Mouse (Mus musculus) kidney, embryonic 14.5 days (tissue): Measurements from ENCODE around the gene Pacsin2. TPM values are rescaled to one million over a fixed set of nuclear protein-coding genes. Genes with fewer than 3 reads are reported as not detected.

Source experiments
- ATAC-seq: fragments of 200-750 bp; cut with Nextera tagmentation; 2 replicates; pipeline ENCODE4 v1.8.0; 2017; ENCODE audit warnings: moderate number of reproducible peaks, mild to moderate bottlenecking, moderate TSS enrichment, moderate library complexity; ENCODE audit not compliant: low FRiP score, low TSS enrichment
- H3K27ac ChIP-seq: fragments of 300-500 bp; sonication (generic); 2 replicates; pipeline ENCODE4 v1.5.1; 2014; ENCODE audit warnings: low read depth, mild to moderate bottlenecking, low read length, moderate library complexity, mixed read lengths
- H3K27me3 ChIP-seq: fragments of 300-500 bp; sonication (generic); 2 replicates; pipeline ENCODE4 v1.6.1; 2014; ENCODE audit warnings: mild to moderate bottlenecking, low read length; ENCODE audit not compliant: control insufficient read depth, insufficient read depth
- H3K36me3 ChIP-seq: fragments of 300-500 bp; sonication (generic); 2 replicates; pipeline ENCODE4 v1.6.1; 2014; ENCODE audit warnings: low read length, mixed read lengths; ENCODE audit not compliant: control insufficient read depth, insufficient read depth
- H3K4me1 ChIP-seq: fragments of 300-500 bp; sonication (generic); 2 replicates; pipeline ENCODE4 v1.6.1; 2014; ENCODE audit warnings: low read length, mixed read lengths; ENCODE audit not compliant: control insufficient read depth, insufficient read depth
- H3K4me2 ChIP-seq: fragments of 300-500 bp; sonication (generic); replicated peaks from 2 replicates; pipeline ENCODE4 v1.6.1; 2014; ENCODE audit warnings: low read depth, mild to moderate bottlenecking, low read length
- H3K4me3 ChIP-seq: fragments of 300-500 bp; sonication (generic); 2 replicates; pipeline ENCODE4 v1.5.1; 2014; ENCODE audit warnings: mild to moderate bottlenecking, low read length
- H3K9ac ChIP-seq: fragments of 300-500 bp; sonication (generic); 2 replicates; pipeline ENCODE4 v1.6.1; 2014; ENCODE audit warnings: low read depth, mild to moderate bottlenecking, low read length, moderate library complexity
- H3K9me3 ChIP-seq: fragments of 300-500 bp; sonication (generic); 2 replicates; pipeline ENCODE4 v1.6.1; 2016; ENCODE audit warnings: low read length; ENCODE audit not compliant: control insufficient read depth
- WGBS: fragments of 180-500 bp; shearing (Covaris S2); extraction: QIAGEN DNeasy Blood & Tissue Kit; methylation state at CpG from one replicate; pipeline ENCODE4 v1.1.7; 2014; 5-methylcytosine and 5-hydroxymethylcytosine counted together
- polyA plus RNA-seq: library from polyadenylated mRNA; unstranded; fragments of >200 nt; fragmentation: Nextera tagmentation; extraction: Ambion mirVana; gene quantifications from 2 replicates; pipeline ENCODE4 v1.2.1, GENCODE M21; 2014

Gene Pacsin2
- polyA plus RNA-seq, 1 experiment from 2014 or later, result 64.2 TPM

DNA sequence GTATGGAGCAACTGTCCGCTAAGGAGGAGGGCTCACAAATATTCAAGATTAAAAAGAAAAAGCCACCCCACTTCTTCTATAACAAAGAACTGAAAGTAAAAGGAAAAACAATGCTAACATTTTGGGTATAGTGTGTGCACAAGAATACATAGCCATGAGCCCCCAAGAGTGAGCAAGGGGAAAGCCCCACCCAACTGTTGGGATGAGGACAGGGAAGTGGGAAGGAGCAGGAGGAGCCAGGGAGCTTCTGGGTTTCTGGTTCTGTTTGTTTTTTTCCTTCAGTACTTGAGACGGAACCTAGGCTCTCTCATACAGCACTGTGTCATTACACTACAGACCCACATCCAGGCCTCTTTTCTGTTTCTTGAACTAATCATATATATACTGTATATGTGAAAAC lies 31.1 kb downstream of the Pacsin2 start:
- Histone ChIP-seq H3K36me3 (no peaks in the 10 kb centered on the region), H3K9ac (peak overlapping the region; percentile 23; the same call in 1 of the 2 replicates)
- no peak for ATAC-seq

DNA sequence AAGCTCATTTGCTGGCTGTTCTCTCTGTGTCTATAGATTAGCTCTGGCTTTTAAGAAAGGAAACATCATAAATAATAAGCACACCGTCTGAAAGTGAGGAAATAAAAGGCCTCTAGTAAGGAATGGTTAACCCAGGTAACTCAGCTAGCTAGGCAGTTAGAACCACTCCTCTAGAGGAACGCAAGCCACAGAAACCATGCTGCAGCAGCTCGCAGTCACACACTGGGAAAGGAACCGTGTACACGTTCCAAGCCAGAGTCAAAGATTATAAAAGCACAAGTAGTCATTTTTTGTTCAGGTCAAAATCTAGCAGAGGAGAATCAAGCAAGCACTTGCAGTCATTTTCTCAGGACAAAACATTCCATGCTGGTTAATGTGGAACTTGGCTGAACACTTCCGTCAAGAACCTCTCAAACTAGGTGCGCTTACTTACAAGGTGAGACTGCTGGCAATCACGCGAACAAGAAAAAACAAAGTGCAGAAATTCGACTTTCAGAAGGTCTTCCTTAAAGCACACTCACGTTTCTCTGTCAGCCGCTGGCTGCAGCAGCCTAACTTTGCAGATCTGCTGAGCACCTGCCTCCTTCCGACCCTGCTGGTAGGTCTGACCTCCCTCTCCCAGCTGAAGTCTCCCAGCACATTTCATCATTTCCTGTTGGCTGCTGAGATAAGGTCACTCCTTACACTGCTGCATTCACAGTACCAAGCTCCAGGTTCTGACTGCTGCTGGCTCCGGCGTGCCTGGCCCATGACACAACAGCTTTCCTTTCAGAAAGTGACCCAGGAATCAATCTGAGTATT lies 32.0 kb downstream of the Pacsin2 start:
- Histone ChIP-seq H3K27me3 (no peaks in the 10 kb centered on the region), H3K36me3 (no peaks in the 10 kb centered on the region), H3K4me2 (peak overlapping the region; percentile 6), H3K27ac (peak overlapping the region; percentile 77; the same call in 1 of the 2 replicates), H3K9ac (peak overlapping the region; percentile 23; the same call in 1 of the 2 replicates), H3K4me1 (peaks cover 26% of the 10 kb centered on the region), H3K9me3 (no peaks in the 10 kb centered on the region), H3K4me3 (no peak overlapping the region; the same call in 1 of the 2 replicates)
- WGBS, result 42% methylated on average over 15 of the region's 15 CpGs
- no peak for ATAC-seq

More for the DNA sequence above, 31.1 kb downstream of the Pacsin2 start:
- peak overlapping the region; percentile 77; the same call in 1 of the 2 replicates for H3K27ac ChIP-seq
- H3K4me1 ChIP-seq, result peaks cover 26% of the 10 kb centered on the region
- no peaks in the 10 kb centered on the region for H3K27me3 ChIP-seq
- no peak overlapping the region for H3K4me3 ChIP-seq
- no peaks in the 10 kb centered on the region for H3K9me3 ChIP-seq
- no peak overlapping the region for H3K4me2 ChIP-seq
- WGBS, result 81% methylated on average over 2 of the region's 2 CpGs

DNA sequence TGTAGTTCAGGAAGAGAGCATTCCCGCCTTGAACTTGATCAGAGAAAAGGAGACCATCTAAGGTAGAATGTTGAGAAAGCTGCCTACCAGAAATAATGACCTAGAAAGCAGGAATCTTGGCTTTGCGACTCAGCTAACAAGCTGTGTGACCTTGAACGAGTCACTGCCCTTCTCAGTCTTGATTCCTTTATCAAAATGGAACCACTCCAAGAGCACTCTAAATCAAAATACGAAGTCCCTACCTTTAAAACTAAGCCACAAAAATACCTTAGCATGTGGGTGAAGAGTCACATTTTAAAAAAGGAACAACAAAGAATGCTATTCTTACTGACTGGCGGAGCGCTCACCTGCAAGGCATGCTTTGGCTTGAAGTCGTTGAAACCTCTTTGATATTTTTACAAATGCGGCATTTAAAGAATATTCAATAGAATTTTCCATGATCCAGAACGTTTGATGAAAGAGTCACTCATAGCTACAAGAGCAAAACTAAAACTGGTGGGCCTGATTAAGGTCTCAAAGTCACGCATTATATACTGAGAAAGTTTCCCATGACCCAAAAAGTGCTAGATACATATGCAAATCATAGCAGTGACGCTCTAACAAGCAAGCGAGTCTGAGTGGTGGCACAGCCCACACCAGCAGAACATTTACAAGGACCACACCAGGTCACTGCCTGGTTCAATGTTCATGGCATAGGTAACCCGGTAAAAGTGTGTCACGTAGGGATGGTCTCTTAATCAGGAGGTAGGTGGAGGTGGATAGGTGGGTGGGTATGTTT lies 33.2 kb downstream of the Pacsin2 start:
- Histone ChIP-seq H3K27ac (no peak overlapping the region), H3K36me3 (no peaks in the 10 kb centered on the region), H3K9ac (no peak overlapping the region), H3K9me3 (no peaks in the 10 kb centered on the region), H3K4me1 (peaks cover 29% of the 10 kb centered on the region), H3K4me2 (no peak overlapping the region), H3K4me3 (no peak overlapping the region), H3K27me3 (no peaks in the 10 kb centered on the region)
- WGBS, result 86% methylated on average over 14 of the region's 14 CpGs
- ATAC-seq, result no peak

DNA sequence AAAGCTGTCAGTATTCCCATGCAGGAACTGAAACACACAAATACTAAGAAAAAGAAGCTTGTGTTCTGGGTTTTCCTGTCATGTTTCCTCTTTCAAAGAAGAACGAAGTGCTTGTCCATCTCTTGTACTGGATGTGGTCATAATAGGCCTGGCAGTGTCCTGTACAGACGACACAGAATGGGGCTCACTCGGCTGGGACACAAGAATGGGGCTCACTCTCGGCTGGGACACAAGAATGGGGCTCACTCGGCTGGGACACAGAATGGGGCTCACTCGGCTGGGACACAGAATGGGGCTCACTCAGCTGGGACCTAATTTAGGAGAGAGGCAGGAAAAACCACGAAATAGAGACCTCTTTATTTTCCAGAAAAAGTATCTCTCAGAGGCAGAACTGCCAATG lies 34.0 kb downstream of the Pacsin2 start:
- H3K4me2 ChIP-seq, result no peak overlapping the region
- no peak overlapping the region for H3K4me3 ChIP-seq
- H3K27ac ChIP-seq, result no peak overlapping the region
- H3K9ac ChIP-seq, result no peak overlapping the region
- peaks cover 33% of the 10 kb centered on the region for H3K4me1 ChIP-seq
- no peaks in the 10 kb centered on the region for H3K27me3 ChIP-seq
- ATAC-seq, result no peak
- H3K9me3 ChIP-seq, result no peaks in the 10 kb centered on the region
- no peaks in the 10 kb centered on the region for H3K36me3 ChIP-seq
- 68% methylated on average over 7 of the region's 7 CpGs for WGBS

DNA sequence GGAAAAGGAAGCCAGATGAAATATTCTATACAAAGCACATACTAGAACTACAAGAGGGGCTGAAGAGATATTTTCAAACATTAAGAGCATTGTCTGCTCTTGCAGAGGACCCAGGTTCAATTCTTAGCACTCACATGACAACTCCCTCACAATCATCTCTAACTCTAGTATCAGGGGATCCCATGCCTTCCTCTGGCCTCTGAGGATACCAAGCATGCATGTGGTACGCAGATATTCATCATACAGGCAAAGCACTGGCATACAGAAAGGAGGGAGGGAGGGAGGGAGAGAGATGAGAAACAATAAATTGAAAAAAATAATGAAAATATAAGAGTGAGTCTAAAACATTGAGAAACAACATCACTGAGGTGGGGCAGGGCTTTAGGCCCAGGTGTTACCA lies 35.8 kb downstream of the Pacsin2 start:
- H3K27ac ChIP-seq, result no peak overlapping the region
- no peak overlapping the region for H3K4me3 ChIP-seq
- H3K27me3 ChIP-seq, result no peaks in the 10 kb centered on the region
- no peaks in the 10 kb centered on the region for H3K36me3 ChIP-seq
- no peaks in the 10 kb centered on the region for H3K9me3 ChIP-seq
- ATAC-seq, result no peak
- 70% methylated on average over 1 of the region's 1 CpGs for WGBS
- H3K4me1 ChIP-seq, result peaks cover 28% of the 10 kb centered on the region
- no peak overlapping the region for H3K4me2 ChIP-seq
- no peak overlapping the region for H3K9ac ChIP-seq

DNA sequence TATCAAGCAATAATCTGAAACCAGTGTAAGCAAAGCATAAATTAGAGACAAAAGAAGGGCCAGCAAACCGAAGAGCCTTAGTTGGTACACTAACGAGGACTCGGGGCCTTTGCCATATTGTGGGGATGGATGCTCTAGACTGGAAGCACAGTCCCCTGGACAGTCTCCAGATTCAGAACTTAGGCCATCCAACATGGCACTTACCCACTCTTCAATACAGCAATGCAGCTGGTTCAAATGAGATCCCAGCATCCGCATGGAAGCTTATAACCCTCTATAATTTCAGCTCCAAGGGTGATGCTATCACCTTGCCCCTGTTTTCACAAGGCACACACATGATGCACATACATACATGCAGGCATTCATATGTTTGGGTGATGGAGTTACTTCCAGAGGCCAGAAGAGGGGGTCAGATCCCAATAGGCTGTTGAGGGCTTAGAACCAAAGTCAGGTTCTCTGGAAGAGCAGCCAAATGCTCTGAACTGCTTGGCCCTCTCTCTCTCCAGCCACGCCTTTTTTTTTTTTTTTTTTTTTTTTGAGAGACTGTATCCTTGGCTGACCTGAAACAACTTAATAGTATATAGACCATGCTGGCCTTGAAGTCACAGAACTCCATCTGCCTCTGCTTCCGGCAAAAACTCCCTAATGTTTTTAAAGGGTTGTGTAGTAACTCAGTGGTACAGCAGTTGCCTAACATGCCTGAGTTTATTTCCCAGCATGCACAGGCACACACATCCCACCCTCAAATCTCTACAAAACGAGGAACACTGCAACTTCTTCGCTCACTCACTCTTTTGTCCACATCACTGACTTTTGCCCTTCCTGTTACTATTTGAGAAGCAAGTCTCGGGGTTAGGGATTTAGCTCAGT lies 36.9 kb downstream of the Pacsin2 start:
- Histone ChIP-seq H3K4me2 (no peak overlapping the region), H3K36me3 (no peaks in the 10 kb centered on the region), H3K27ac (no peak overlapping the region), H3K4me1 (peaks cover 17% of the 10 kb centered on the region), H3K27me3 (no peaks in the 10 kb centered on the region), H3K9ac (no peak overlapping the region), H3K9me3 (no peaks in the 10 kb centered on the region), H3K4me3 (no peak overlapping the region)
- ATAC-seq, result no peak
- WGBS, result 69% methylated on average over 9 of the region's 9 CpGs

DNA sequence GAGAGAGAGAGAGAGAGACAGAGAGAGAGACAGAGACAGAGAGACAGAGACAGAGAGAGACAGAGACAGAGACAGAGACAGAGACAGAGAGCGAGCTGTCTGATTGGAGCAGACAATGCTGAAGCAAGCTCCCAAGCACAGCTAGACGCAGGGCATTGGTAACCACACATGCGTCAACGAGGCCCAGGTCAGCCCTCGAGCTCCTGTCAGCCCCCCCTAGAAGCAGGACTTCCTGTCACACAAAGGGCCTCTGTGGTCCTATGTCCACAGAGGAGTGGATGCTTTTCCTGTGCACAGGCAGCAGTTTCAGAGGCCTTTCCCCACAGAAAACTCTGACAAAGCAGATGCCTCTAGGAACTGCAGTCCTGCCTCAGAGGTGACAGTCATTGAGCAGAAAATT lies 38.6 kb downstream of the Pacsin2 start:
- Histone ChIP-seq H3K27me3 (no peaks in the 10 kb centered on the region), H3K9me3 (no peaks in the 10 kb centered on the region), H3K9ac (0 out of 2 replicates have a peak overlapping the region, but pooled peaks have one; percentile 18), H3K36me3 (no peaks in the 10 kb centered on the region), H3K27ac (0 out of 2 replicates have a peak overlapping the region, but pooled peaks have one; percentile 4), H3K4me1 (peaks cover 14% of the 10 kb centered on the region; the same call in 1 of the 2 replicates), H3K4me2 (no peak overlapping the region), H3K4me3 (no peak overlapping the region)
- 41% methylated on average over 5 of the region's 5 CpGs for WGBS
- 0 out of 2 replicates have a peak, but pooled peaks have one; percentile 52 for ATAC-seq

DNA sequence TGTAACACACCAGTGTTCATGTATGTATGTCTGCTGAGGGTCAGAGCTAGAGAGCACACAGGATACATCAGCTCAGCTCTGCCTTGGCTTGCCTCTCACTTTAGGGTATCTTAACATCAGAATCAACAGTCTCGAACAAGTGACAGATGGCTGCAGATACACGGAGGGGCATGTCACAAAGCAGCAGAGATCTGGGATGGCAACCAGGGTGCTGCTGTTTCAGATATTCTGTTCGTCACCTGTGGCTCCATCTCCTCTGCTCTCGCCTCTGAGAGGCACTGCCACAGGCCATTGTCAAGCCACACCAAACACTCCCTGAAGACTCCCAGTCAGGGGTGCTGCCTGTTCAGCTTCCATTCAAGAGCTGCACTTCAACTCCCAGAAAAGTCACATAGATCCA lies 39.1 kb downstream of the Pacsin2 start:
- Histone ChIP-seq H3K4me3 (no peak overlapping the region), H3K9me3 (no peaks in the 10 kb centered on the region), H3K4me2 (no peak overlapping the region), H3K36me3 (no peaks in the 10 kb centered on the region), H3K4me1 (peaks cover 14% of the 10 kb centered on the region; the same call in 1 of the 2 replicates), H3K27ac (no peak overlapping the region), H3K9ac (no peak overlapping the region), H3K27me3 (no peaks in the 10 kb centered on the region)
- whole genome bisulfite sequencing, result 74% methylated on average over 4 of the region's 4 CpGs
- no peak for ATAC-seq
